Mouse (Mus musculus): ENCODE measurements around the gene Hist2h2ab.
"Not testable (repeated sequence)": the region's sequence is repeated elsewhere in the genome, so short reads cannot be mapped to it uniquely, and the experiment has no call there.

Hist2h2ab gene

GRCm38 (mm10) chr3:96197129-96197749, 22.4 kb upstream of the Hist2h2ab start:
- in situ Hi-C loops (cut with MboI, MseI), result no loop called here

GRCm38 (mm10) chr3:96198181-96198580, 21.5 kb upstream of the Hist2h2ab start:
- in situ Hi-C loops (cut with MboI, MseI), result no loop called here

GRCm38 (mm10) chr3:96198601-96199251, 20.9 kb upstream of the Hist2h2ab start:
- in situ Hi-C loops (cut with MboI, MseI), result not testable (repeated sequence)

- in situ Hi-C loops (cut with MboI, MseI), result no loop called here
Measured at GRCm38 (mm10) chr3:96199731-96200130, 19.9 kb upstream of the Hist2h2ab start.

GRCm38 (mm10) chr3:96207819-96208218, 11.8 kb upstream of the Hist2h2ab start:
- in situ Hi-C loops (cut with MboI, MseI), result no loop called here

- in situ Hi-C loops (cut with MboI, MseI), result no loop called here
Measured at GRCm38 (mm10) chr3:96209242-96209641, 10.4 kb upstream of the Hist2h2ab start.

GRCm38 (mm10) chr3:96219191-96219641, 449 bp upstream of the Hist2h2ab start:
- in situ Hi-C loops (cut with MboI, MseI), result no loop called here

GRCm38 (mm10) chr3:96220131-96220764, 583 bp downstream of the Hist2h2ab start:
- in situ Hi-C loops (cut with MboI, MseI), result not testable (repeated sequence)

GRCm38 (mm10) chr3:96220765-96221639, 1.3 kb downstream of the Hist2h2ab start, which contains the start of the genes Hist2h2ac and Hist2h2be:
Hist2h2ac (minus strand) TSS chr3:96220880.
Hist2h2be (plus strand) TSS chr3:96221119.
- in situ Hi-C loops (cut with MboI, MseI), result no loop called here

- in situ Hi-C loops (cut with MboI, MseI), result no loop called here
Measured at GRCm38 (mm10) chr3:96221640-96222038, 2.0 kb downstream of the Hist2h2ab start.

- in situ Hi-C loops (cut with MboI, MseI), result no loop called here
Measured at GRCm38 (mm10) chr3:96222774-96223173, 3.1 kb downstream of the Hist2h2ab start.

GRCm38 (mm10) chr3:96225421-96225820, 5.8 kb downstream of the Hist2h2ab start:
- in situ Hi-C loops (cut with MboI, MseI), result no loop called here

GRCm38 (mm10) chr3:96226695-96227648, 7.3 kb downstream of the Hist2h2ab start:
- in situ Hi-C loops (cut with MboI, MseI), result no loop called here

- in situ Hi-C loops (cut with MboI, MseI), result no loop called here
Measured at GRCm38 (mm10) chr3:96228828-96229227, 9.2 kb downstream of the Hist2h2ab start.

GRCm38 (mm10) chr3:96230404-96230803, 10.7 kb downstream of the Hist2h2ab start:
- in situ Hi-C loops (cut with MboI, MseI), result loop anchor here (5.0 kb wide), 1 partner anchor 53 kb away; no protein-coding TSS in a partner anchor

- in situ Hi-C loops (cut with MboI, MseI), result loop anchor here (5.0 kb wide), 1 partner anchor 54 kb away; no protein-coding TSS in a partner anchor
Measured at GRCm38 (mm10) chr3:96230910-96231757, 11.5 kb downstream of the Hist2h2ab start.

GRCm38 (mm10) chr3:96231758-96232120, 12.1 kb downstream of the Hist2h2ab start:
- in situ Hi-C loops (cut with MboI, MseI), result loop anchor here (5.0 kb wide), 1 partner anchor 54 kb away; no protein-coding TSS in a partner anchor

- in situ Hi-C loops (cut with MboI, MseI), result loop anchor here (5.0 kb wide), 1 partner anchor 58 kb away; no protein-coding TSS in a partner anchor
Measured at GRCm38 (mm10) chr3:96234914-96235313, 15.2 kb downstream of the Hist2h2ab start.

- in situ Hi-C loops (cut with MboI, MseI), result no loop called here
Measured at GRCm38 (mm10) chr3:96235836-96236235, 16.2 kb downstream of the Hist2h2ab start.
